Mouse (Mus musculus) MEL (cell line): ENCODE data around the gene Slc16a1. TPM values are rescaled to one million over a fixed set of nuclear protein-coding genes. Genes with fewer than 3 reads are reported as not detected.
A peak's percentile ranks its signal among the peaks of the same experiment; 100 is the strongest.

ENCODE experiments used
- DNase-seq: peaks from one replicate; pipeline ENCODE4 v3.0.0; 2011; ENCODE audit warnings: low read depth, low spot score
- H3K27ac ChIP-seq: 2 replicates; pipeline ENCODE4 v1.5.1; 2012; ENCODE audit warnings: low read depth, mild to moderate bottlenecking, control low read depth, low read length, moderate library complexity; ENCODE audit not compliant: control insufficient read depth
- H3K27me3 ChIP-seq, 2 experiments: fragments of 150-350 bp in 1 of 2; sonication (generic) in 1 of 2; 2 replicates each; pipeline ENCODE4 v1.6.1; 2012; ENCODE audit warnings: low read length in 2 of 2, mild to moderate bottlenecking in 2 of 2, improper control_type of control experiment in 1 of 2, moderate library complexity in 1 of 2; ENCODE audit not compliant: insufficient read depth in 2 of 2, control insufficient read depth in 1 of 2
- H3K36me3 ChIP-seq, 2 experiments: 2 replicates each; pipeline ENCODE4 v1.6.1; 2012 to 2014; ENCODE audit warnings: low read length in 2 of 2, improper control_type of control experiment in 1 of 2, inconsistent platforms in 1 of 2, mild to moderate bottlenecking in 1 of 2; ENCODE audit not compliant: insufficient read depth in 2 of 2, control insufficient read depth in 1 of 2
- H3K4me1 ChIP-seq, 2 experiments: fragments of 150-350 bp in 1 of 2; sonication (generic) in 1 of 2; 2 replicates each; pipeline ENCODE4 v1.6.1; 2012; ENCODE audit warnings: low read length in 2 of 2, improper control_type of control experiment in 1 of 2, mild to moderate bottlenecking in 1 of 2; ENCODE audit not compliant: insufficient read depth in 2 of 2, control insufficient read depth in 1 of 2
- H3K4me3 ChIP-seq, 2 experiments: fragments of 150-350 bp in 1 of 2; sonication (generic) in 1 of 2; 2 replicates each; pipeline ENCODE4 v1.5.1; 2012; ENCODE audit warnings: low read depth in 2 of 2, low read length in 2 of 2, mild to moderate bottlenecking in 2 of 2, moderate library complexity in 2 of 2, control low read depth in 1 of 2, improper control_type of control experiment in 1 of 2; ENCODE audit not compliant: control insufficient read depth in 1 of 2, insufficient read depth in 1 of 2
- H3K79me2 ChIP-seq: 2 replicates; pipeline ENCODE4 v1.6.1; 2012; ENCODE audit warnings: mild to moderate bottlenecking, low read length, moderate library complexity; ENCODE audit not compliant: control insufficient read depth, poor library complexity, insufficient read depth
- H3K9ac ChIP-seq: 2 replicates; pipeline ENCODE4 v1.6.1; 2012; ENCODE audit warnings: low read depth, mild to moderate bottlenecking, control low read depth, low read length, moderate library complexity; ENCODE audit not compliant: control insufficient read depth, poor library complexity, severe bottlenecking
- H3K9me3 ChIP-seq: fragments of 150-350 bp; sonication (generic); replicated peaks from 2 replicates; pipeline ENCODE4 v1.6.1; 2012; ENCODE audit warnings: mild to moderate bottlenecking, low read length, improper control_type of control experiment, moderate library complexity; ENCODE audit not compliant: insufficient read depth
- BHLHE40 ChIP-seq: IDR thresholded peaks from 2 replicates; pipeline ENCODE4 v1.6.1; 2012; ENCODE audit warnings: low read depth, mild to moderate bottlenecking, inconsistent platforms, low read length, improper control_type of control experiment, borderline replicate concordance
- CHD1 ChIP-seq: IDR thresholded peaks from 2 replicates; pipeline ENCODE4 v1.6.1; 2012; ENCODE audit warnings: low read depth, mild to moderate bottlenecking, inconsistent platforms, low read length, improper control_type of control experiment
- EP300 ChIP-seq, 2 experiments: IDR thresholded peaks; 2 replicates each; pipeline ENCODE4 v1.6.1; 2011; ENCODE audit warnings: improper control_type of control experiment in 2 of 2, low read length in 2 of 2, low read depth in 1 of 2, mild to moderate bottlenecking in 1 of 2
- GATA1 ChIP-seq: IDR thresholded peaks from 2 replicates; pipeline ENCODE4 v1.6.1; 2011; ENCODE audit warnings: low read depth, low read length, improper control_type of control experiment
- HCFC1 ChIP-seq: IDR thresholded peaks from 2 replicates; pipeline ENCODE4 v1.6.1; 2012; ENCODE audit warnings: low read depth, mild to moderate bottlenecking, inconsistent platforms, low read length, improper control_type of control experiment, moderate library complexity
- KAT2A ChIP-seq: conservative IDR thresholded peaks from 2 replicates; pipeline ENCODE4 v1.6.1; 2012; ENCODE audit warnings: low read depth, low read length, improper control_type of control experiment, inconsistent platforms
- MAX ChIP-seq: IDR thresholded peaks from 2 replicates; pipeline ENCODE4 v1.6.1; 2011; ENCODE audit warnings: low read length, improper control_type of control experiment
- MAZ ChIP-seq: IDR thresholded peaks from 2 replicates; pipeline ENCODE4 v1.6.1; 2012; ENCODE audit warnings: low read depth, mild to moderate bottlenecking, inconsistent platforms, low read length, improper control_type of control experiment
- MEF2A ChIP-seq: IDR thresholded peaks from 2 replicates; pipeline ENCODE4 v1.6.1; 2014; ENCODE audit warnings: low read depth, mild to moderate bottlenecking, inconsistent platforms, low read length, improper control_type of control experiment; ENCODE audit not compliant: poor library complexity, insufficient replicate concordance, severe bottlenecking; ENCODE audit errors: extremely low read depth
- MXI1 ChIP-seq: IDR thresholded peaks from 2 replicates; pipeline ENCODE4 v1.6.1; 2011; ENCODE audit warnings: mild to moderate bottlenecking, low read depth, low read length, improper control_type of control experiment
- MYB ChIP-seq: IDR thresholded peaks from 2 replicates; pipeline ENCODE4 v1.6.1; 2011; ENCODE audit warnings: mild to moderate bottlenecking, low read depth, low read length, improper control_type of control experiment
- NELFE ChIP-seq: IDR thresholded peaks from 2 replicates; pipeline ENCODE4 v1.6.1; 2011; ENCODE audit warnings: low read depth, low read length, improper control_type of control experiment
- POLR2A ChIP-seq, 2 experiments: IDR thresholded peaks; 2 replicates each; pipeline ENCODE4 v1.6.1; 2011 to 2012; ENCODE audit warnings: low read length in 2 of 2, mild to moderate bottlenecking in 2 of 2, control low read depth in 1 of 2, improper control_type of control experiment in 1 of 2, low read depth in 1 of 2, moderate library complexity in 1 of 2; ENCODE audit not compliant: control insufficient read depth in 1 of 2, insufficient read depth in 1 of 2, poor library complexity in 1 of 2
- TAL1 ChIP-seq: IDR thresholded peaks from 2 replicates; pipeline ENCODE4 v1.6.1; 2012; ENCODE audit warnings: mild to moderate bottlenecking, inconsistent platforms, low read length, moderate library complexity, mixed read lengths
- TBP ChIP-seq: IDR thresholded peaks from 2 replicates; pipeline ENCODE4 v1.8.0; 2011; ENCODE audit warnings: low read depth, low read length, improper control_type of control experiment
- TCF12 ChIP-seq: IDR thresholded peaks from 2 replicates; pipeline ENCODE4 v1.6.1; 2014; ENCODE audit warnings: low read depth, mild to moderate bottlenecking, inconsistent platforms, low read length, improper control_type of control experiment, moderate library complexity
- UBTF ChIP-seq: IDR thresholded peaks from 2 replicates; pipeline ENCODE4 v1.6.1; 2012; ENCODE audit warnings: low read depth, mild to moderate bottlenecking, inconsistent platforms, low read length, improper control_type of control experiment, moderate library complexity, borderline replicate concordance; ENCODE audit not compliant: insufficient read depth
- USF1 ChIP-seq: IDR thresholded peaks from 2 replicates; pipeline ENCODE4 v1.6.1; 2014; ENCODE audit warnings: low read depth, mild to moderate bottlenecking, inconsistent platforms, low read length, improper control_type of control experiment, moderate library complexity
- USF2 ChIP-seq, 2 experiments: IDR thresholded peaks; 2 replicates each; pipeline ENCODE4 v1.6.1; 2011 to 2012; ENCODE audit warnings: improper control_type of control experiment in 2 of 2, low read length in 2 of 2, borderline replicate concordance in 1 of 2, inconsistent platforms in 1 of 2, low read depth in 1 of 2, mild to moderate bottlenecking in 1 of 2; ENCODE audit not compliant: insufficient read depth in 1 of 2
- ZKSCAN1 ChIP-seq: IDR thresholded peaks from 2 replicates; pipeline ENCODE4 v1.6.1; 2012; ENCODE audit warnings: low read depth, mild to moderate bottlenecking, inconsistent platforms, low read length, improper control_type of control experiment, moderate library complexity
- ZMIZ1 ChIP-seq: IDR thresholded peaks from 2 replicates; pipeline ENCODE4 v1.6.1; 2012; ENCODE audit warnings: low read depth, mild to moderate bottlenecking, inconsistent platforms, low read length, improper control_type of control experiment, moderate library complexity
- ZNF384 ChIP-seq: IDR thresholded peaks from 2 replicates; pipeline ENCODE4 v1.6.1; 2012; ENCODE audit warnings: low read depth, mild to moderate bottlenecking, inconsistent platforms, low read length, improper control_type of control experiment
- polyA plus RNA-seq, 2 experiments: library from polyadenylated mRNA; stranded (reverse) in 1 of 2; unstranded in 1 of 2; fragments of >175 nt in 1 of 2; fragments of >200 nt in 1 of 2; gene quantifications; 2 replicates each; pipeline versions ENCODE4 v1.2.1 to v1.2.4; 2012; ENCODE audit warnings: low replicate concordance in 2 of 2, low read depth in 1 of 2; ENCODE audit not compliant: insufficient read length in 2 of 2, insufficient read depth in 1 of 2, missing spikeins in 1 of 2
- total RNA-seq: library from RNA; depleted of rRNA; stranded (reverse); fragments of 300-350 nt; gene quantifications from 2 replicates; pipeline ENCODE4 v1.2.3, GENCODE M21; 2012

Slc16a1 gene
- total and polyA plus RNA-seq, 3 experiments, result 43.7 to 128 (median 96.1) TPM

DNA sequence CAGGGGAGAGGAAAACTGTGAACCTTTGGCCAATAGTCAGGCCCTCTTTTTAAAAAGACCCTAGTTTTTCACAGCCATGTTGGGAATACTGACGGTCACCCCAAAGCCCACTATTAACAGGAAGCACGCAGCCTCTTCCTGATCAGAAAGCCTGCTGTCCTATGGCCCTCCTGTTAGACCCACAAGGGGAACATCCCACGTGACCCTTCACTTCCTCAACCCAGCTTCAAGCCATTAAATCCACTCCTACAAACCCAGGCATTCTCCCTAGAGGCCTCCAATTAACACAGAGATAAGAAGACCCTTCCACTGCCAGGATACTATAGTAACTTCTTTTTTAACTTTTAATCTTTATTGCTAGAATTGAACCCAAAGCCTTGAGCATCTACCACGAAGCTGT lies 33.6 kb downstream of the Slc16a1 start (continued):
- TF ChIP-seq MEF2A, result no peak
- TF ChIP-seq TBP, result no peak
- no peak for TF ChIP-seq ZKSCAN1
- no peak for TF ChIP-seq HCFC1
- TF ChIP-seq EP300 (IDR thresholded peaks at IDR 0.05; ENCODE audit: low read depth in 1 of 2, low read length in 2 of 2), result no peak
- no peak for TF ChIP-seq CHD1
- peak in 1 of 2 experiments; percentile 77; a peak in 2 of 4 replicates for TF ChIP-seq USF2 (IDR thresholded peaks at IDR 0.05; ENCODE audit: borderline replicate concordance in 1 of 2, insufficient read depth in 1 of 2, low read depth in 1 of 2, low read length in 2 of 2)
- TF ChIP-seq POLR2A (IDR thresholded peaks at IDR 0.05; ENCODE audit: control insufficient read depth in 1 of 2, insufficient read depth in 1 of 2, low read depth in 1 of 2, low read length in 2 of 2, poor library complexity in 1 of 2), result peak in 1 of 2 experiments; percentile 38; a peak in 1 of 4 replicates
- no peak for TF ChIP-seq ZNF384
- TF ChIP-seq ZMIZ1, result no peak
- TF ChIP-seq MXI1, result no peak
- TF ChIP-seq MYB, result no peak
- TF ChIP-seq NELFE, result no peak
- no peak for TF ChIP-seq KAT2A
- TF ChIP-seq UBTF, result no peak

DNA sequence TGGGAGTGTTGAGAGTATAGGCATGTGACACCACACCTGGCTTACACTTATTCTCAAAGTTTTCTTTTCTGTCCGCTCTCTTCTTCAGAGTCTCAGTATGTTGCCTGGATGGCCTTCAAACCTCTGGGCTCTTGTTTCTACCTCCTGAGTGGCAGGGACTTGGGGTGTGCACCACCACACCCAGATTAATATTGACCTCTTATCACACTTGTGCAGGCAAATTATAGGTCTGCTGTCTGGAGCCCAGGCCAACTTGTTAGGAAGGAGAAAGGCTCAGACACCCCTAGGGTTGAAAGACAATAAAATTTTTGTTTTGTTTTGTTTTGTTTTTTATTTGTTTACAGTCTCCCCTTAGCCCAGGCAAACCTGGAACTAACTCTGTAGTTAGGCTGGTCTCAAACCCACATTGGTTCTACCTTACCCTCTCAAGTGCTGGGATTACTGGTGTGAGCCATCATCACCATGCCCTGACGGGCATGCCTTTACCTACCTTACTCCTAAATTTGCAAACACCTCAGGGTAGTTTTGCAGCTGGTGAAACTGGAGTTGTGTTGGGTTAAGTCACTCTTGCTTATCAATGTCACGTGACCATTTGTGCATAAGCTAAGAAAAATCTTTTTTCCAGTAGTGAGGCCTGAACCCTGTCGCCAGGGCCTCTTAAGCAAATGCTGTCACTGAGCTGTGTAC lies 35.3 kb downstream of the Slc16a1 start:
- H3K36me3 ChIP-seq, result peaks cover 0 to 39% of the 10 kb centered on the region in 2 experiments; a peak in 2 of 4 replicates
- no peaks in the 10 kb centered on the region for H3K79me2 ChIP-seq
- peaks cover 10 to 39% of the 10 kb centered on the region in 2 experiments for H3K4me1 ChIP-seq
- H3K4me3 ChIP-seq, result no peak overlapping the region; a peak in 1 of 4 replicates
- no peak overlapping the region for H3K9ac ChIP-seq
- peak; percentile 46 for DNase-seq
- H3K27me3 ChIP-seq, result no peaks in the 10 kb centered on the region
- TF ChIP-seq TCF12 (peak; percentile 40; the same call in 1 of the 2 replicates), EP300 (IDR thresholded peaks at IDR 0.05; ENCODE audit: low read depth in 1 of 2, low read length in 2 of 2) (peak in 1 of 2 experiments; percentile 13; a peak in 1 of 4 replicates), MAZ (no peak), MXI1 (no peak), USF2 (IDR thresholded peaks at IDR 0.05; ENCODE audit: borderline replicate concordance in 1 of 2, insufficient read depth in 1 of 2, low read depth in 1 of 2, low read length in 2 of 2) (peak; percentile 39 to 66; a peak in 2 of 4 replicates), TAL1 (peak; percentile 53), BHLHE40 (peak; percentile 55; the same call in 1 of the 2 replicates), USF1 (peak; percentile 90), GATA1 (0 out of 2 replicates have a peak, but pooled peaks have one; percentile 17), MAX (peak; percentile 44; the same call in 1 of the 2 replicates)
- peak overlapping the region; percentile 62 for H3K27ac ChIP-seq
- H3K9me3 ChIP-seq, result no peaks in the 10 kb centered on the region
